Mouse (Mus musculus) CD4-positive helper T cell, adult 2 months (primary cell): ENCODE results near the gene Rprd1b.
"Not testable (repeated sequence)": the region's sequence is repeated elsewhere in the genome, so short reads cannot be mapped to it uniquely, and the experiment has no call there.

Experiments used
- DNase-seq: peaks from one replicate; pipeline ENCODE4 v3.0.0-alpha.2; 2012; ENCODE audit warnings: low read depth, missing footprints, low spot score

Rprd1b gene

DNA sequence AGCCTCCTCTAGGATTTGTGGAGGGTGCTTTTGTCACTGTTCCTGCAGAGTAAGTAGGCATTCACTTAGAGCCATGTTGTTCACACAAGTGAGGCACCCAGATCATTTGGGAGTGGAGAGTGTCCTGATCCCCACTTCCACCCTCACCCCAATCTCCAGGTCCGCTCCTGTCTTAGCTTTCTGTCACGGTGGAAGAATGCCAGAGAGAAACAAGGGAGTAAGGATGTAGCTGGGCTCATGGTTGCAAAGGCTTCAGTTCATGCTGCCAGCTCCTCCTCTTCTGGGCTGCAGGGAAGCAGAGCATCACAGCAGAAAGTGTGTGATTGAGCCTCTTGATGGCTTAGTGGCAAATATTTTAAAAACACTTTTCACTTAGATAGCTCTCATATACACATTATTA, 12.1 kb downstream of the Rprd1b start:
- DNase-seq, result no peak

DNA sequence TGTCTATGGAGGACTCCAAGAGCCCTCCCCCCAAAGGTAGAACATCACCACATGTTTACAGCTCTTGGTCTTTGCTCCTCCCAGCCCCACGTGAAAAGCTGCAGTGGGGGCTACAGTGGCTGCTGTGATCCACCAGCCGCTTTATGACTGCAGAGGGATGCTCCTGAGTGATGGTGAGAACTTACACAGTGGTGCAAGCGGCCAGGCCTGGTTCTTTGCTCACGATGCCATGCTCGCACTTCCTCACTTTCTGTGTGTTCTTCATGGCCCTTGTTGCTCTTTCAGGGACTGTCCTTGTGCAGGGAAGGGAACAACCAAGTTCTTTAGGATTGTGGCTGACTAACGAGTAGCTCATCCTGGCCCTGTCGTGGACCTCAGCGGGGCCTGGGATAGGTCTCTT, 15.2 kb downstream of the Rprd1b start:
- no peak for DNase-seq

DNA sequence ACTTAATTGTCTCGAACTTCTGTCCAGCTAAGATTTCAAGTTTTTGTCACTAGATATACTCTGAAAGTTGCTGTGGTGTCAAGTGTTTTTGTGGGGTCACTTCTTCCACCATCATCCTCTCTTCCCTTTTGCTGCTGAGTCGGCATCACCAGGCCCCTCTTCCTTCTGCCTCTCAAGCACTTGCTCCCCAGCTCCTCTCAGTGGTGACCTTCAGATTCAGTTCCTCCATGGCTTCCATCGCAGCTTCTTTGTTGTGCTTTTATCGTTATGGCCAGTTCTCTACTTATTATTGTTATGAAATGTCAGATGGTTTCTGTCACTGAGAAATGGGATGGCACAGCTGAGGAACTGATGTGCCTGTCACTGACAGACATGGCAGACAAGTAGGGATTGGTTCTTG, 17.9 kb downstream of the Rprd1b start:
- no peak for DNase-seq

DNA sequence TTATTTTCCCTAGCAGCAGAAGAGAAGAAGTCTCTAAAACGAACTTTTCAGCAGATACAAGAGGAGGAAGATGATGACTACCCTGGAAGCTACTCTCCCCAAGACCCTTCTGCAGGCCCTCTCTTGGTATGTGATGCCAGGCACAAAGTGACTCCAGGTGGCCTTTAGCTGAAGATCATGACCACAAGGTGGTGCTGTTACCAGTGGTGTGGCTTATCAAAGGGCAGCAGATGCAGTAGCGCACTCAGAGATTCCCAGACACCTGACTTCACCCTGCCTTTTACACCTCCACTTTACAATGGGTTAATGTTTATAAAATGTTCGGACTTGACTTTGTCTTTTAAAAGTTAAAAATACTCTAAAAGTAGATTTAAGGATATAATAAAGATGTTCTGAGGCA, 19.6 kb downstream of the Rprd1b start:
- DNase-seq, result peak; percentile 57

DNA sequence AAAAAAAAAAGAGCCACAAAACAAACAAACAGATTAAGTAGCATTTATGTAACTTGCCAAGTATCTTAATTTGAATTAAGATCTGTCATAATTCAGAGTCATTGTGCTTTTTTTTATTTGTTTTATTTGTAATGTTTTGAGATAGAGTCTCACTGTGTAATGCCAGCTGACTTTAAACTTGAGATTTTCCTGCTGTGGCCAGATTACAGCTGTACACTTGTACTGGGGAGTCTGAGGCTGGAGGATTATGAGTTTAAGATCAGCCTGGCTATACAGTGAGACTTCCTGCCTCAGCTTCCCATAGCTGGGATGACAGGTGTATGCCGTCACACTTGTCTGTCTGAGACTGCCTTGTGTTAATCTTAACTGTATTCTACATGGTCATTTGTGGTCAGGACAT, 20.4 kb downstream of the Rprd1b start:
- DNase-seq, result no peak

DNA sequence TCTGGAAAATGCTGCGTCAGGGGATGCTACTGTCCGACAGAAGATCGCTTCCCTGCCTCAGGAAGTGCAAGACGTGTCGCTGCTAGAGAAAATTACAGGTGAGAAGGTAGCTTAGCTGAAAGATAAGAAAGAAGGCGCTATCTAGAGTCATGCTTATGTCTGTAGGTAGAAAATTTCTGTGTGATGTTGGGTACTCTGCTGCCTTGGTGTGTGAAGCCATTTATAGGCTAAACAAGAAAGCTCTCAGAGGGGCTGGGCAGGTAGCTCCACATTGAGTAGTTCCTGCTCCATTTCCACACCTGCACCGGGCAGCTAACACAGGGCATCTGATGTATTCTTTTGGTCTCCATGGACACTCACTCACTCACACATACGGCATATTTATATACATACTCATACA, 21.8 kb downstream of the Rprd1b start:
- DNase-seq, result no peak

DNA sequence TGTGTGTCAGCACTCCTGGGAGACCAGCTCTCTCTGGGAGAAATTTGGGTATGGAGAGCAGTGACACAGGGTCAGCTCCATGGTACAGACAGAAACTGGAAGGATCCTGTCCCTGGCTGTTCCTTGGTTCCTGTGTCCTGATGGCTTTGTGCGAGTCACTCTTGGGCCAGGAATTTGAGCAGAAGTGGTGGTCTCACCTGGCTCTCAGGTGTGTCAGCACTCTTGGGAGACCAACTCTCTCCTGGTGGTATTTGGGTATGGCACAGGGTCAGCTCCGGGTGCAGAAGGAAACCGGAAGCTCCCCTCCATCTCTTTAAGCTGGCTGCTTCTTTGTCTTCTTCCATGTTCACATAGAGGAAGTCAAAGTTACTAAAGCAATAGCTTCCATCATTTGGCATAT, 26.3 kb downstream of the Rprd1b start:
- no peak for DNase-seq

DNA sequence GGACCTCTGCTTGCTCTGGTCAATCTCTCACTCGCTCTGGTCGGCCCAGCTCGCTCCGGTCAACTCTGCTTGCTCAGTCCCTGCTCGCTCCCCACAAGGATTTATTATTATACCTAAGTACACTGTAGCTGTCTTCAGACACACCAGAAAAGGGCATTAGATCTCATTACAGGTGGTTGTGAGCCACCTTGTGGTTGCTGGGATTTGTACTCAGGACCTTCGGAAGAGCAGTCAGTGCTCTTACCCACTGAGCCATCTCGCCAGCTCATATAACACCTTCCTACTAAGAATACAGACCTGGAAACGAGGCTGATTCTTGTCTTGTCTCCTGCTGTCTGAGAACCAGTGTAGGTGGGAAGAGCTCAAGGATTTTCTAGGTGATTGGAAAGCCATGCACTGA, 27.1 kb downstream of the Rprd1b start:
- not testable (repeated sequence) for DNase-seq

DNA sequence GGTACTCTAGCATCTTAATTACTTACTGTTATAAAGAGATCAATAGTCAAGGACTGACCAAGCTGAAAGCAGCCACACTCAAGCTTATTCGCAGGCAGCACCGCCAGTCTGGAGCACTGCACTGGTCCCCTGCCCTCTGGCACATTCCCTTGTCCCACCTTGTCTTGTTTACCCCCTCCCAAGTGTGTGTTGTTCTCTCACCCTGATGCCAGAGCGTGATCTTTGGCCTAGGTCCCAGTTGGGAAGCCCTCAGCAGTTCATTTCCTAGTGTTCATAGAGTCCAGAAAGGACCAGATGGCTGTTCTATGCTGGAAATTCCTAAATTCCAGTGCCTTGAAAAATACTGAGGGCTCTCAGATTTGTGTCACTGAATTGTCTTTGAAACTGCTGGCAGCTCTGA, 28.7 kb downstream of the Rprd1b start:
- DNase-seq, result no peak

DNA sequence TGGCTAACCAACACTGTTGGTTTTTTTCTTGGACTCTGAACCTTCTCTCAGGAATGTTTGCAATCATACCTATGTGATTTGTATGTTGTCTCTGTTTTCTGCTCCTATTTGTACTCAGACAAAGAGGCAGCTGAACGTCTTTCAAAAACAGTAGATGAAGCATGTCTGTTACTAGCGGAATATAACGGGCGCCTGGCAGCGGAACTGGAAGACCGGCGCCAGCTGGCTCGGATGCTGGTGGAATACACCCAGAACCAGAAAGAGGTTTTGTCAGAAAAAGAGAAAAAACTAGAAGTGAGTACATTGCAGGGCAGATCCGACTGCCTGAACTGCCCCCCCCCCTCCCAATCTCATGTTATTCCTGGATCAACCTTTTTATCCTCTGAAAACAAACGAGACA, 30.2 kb downstream of the Rprd1b start:
- no peak for DNase-seq

DNA sequence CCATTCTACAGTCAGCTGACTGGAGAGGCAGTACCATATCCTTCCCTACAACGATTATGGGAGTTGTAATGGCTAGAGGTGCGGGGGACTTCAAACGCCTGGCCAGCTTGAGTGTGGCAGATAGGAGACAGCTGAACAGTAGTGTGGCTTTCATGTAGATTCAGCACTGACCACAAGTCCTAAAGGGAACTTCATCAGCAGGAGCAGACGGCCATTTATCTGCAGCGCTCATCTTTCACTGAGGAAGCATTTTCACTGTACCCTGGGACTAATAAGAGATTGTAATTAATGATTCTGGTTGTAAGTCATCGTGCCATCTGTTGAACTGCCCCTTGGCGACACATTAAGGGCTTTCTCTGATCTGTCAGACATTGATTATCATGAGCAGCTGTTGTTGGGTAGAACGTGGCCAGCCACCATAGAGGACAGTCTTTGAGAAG, 31.4 kb downstream of the Rprd1b start:
- no peak for DNase-seq

DNA sequence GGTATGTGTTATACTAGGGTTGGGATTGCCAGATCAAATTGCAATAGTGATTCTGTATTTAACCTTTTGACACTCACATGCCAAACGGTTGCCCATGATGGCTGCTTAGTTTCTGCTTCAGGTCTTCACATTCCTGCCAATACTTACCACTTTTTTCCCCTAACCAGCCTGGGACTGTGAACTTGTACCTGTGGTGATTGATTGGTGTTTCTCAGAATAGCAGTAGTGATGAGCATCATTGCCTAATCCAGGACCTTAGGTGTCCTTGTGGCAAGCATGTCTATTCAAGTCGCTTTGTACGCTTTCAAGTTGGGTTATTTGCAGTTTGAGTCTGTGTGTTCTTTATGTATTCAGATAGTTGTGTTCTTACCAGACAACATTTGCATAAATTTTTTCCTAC, 34.7 kb downstream of the Rprd1b start:
- no peak for DNase-seq

DNA sequence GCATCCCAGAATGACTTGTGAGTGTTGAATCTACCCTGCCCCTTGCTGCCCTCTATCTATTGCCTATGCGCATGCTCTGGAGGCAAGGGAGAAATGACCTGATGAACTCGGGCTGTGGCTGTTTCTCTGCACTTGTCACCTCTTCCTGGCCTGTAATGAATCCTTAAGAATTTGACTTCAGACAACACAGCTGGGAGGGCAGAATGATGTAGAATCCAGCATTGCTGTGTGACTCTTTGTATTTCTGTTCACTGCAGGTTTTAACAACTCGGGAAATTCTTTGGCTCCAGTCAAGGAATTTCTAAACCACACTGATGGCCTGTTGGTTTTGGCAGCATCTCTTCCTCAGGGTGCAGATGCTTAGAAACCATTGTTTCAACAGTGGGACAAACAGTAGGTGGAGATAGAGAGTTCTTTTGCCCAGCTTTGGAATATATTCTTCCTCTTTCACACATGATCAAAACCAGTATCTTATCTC, 36.3 kb downstream of the Rprd1b start:
- no peak for DNase-seq

DNA sequence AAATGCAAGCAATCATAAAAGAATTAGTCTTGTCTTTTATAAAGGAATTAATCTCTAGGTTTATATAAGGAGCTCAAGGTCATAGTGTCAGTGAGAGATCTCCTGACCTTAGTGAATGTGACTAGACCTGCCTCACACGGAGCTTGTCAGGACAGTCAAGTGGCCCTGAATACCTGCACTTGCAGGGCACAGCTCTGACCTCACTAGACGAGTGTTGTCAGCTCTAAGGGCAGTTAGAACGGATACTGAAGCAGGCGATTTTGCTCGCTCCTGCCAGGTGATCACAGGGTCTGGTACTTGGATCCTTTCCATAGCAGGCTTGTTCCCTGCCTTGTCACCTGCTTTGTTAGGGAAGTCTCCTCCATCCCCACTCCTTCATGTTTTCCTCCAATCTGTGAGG, 36.8 kb downstream of the Rprd1b start:
- DNase-seq, result no peak

DNA sequence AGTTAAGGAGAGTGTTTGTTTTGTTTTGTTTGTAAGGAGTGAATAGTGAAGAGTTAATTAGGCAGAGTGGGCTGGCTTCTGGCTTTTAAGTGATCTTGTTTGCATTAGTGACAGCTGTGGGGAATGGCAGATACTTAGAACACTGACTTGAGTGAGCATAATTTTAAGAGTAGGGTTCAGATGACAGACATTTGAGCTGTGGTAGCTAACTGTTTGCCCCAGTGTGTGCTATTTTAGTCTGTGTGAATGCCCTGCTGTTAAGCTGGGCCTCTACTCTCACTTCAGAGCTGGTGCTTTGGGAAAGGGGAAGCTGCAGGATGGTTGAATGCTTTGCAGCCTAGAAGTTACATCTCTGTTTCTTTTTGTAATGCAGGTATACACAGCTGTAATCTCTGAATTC, 38.2 kb downstream of the Rprd1b start:
- no peak for DNase-seq

DNA sequence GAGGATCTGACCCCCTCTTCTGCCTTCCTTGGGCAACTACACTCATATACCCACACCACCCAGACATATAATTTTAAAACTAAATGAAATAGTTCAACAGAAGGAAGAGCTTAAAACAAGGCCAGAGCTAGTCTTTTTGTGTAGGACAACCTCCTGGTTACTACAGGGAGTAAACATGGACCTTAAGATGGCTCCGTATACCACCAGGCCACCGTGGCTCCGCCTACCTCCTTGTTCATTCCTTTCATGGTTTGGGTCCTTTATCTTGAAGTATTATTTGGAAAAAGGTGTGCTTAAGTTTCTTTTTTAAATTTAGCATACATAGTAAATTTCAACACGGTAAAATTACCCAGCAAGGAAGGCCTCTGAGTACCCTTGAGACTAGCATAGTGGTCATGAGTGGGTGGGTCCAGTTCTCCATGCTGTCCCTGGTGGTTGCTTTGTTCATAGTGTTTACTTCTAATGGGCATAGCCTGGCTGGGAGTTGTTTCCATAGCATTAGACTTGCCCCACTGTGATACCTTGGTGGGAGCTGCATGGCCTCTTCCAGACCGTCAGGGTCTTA, 39.0 kb downstream of the Rprd1b start:
- DNase-seq, result no peak

DNA sequence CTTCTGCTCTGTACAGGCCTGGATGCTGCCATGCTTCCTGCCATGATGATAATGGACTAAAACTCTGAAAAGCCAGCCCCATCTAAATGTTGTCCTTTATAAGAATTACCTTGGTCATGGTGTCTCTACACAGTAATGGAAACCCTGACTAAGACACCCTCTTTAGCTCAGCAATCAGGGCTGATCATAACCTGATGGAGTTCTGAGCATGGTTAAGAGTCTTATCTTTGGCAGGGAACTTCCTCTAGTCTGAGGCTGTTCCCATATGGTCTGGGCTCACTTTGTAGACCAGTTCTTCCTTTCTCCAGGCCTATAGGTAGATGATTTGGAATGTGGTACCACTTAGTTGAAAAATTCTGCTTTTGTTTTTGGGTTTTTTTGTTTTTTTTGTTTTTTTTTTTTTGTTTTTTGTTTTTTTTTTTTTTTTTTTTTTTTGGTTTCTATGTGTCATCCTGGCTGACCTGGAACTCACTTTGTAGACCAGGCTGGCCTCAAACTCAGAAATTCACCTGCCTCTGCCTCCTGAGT, 40.2 kb downstream of the Rprd1b start:
- DNase-seq, result no peak

DNA sequence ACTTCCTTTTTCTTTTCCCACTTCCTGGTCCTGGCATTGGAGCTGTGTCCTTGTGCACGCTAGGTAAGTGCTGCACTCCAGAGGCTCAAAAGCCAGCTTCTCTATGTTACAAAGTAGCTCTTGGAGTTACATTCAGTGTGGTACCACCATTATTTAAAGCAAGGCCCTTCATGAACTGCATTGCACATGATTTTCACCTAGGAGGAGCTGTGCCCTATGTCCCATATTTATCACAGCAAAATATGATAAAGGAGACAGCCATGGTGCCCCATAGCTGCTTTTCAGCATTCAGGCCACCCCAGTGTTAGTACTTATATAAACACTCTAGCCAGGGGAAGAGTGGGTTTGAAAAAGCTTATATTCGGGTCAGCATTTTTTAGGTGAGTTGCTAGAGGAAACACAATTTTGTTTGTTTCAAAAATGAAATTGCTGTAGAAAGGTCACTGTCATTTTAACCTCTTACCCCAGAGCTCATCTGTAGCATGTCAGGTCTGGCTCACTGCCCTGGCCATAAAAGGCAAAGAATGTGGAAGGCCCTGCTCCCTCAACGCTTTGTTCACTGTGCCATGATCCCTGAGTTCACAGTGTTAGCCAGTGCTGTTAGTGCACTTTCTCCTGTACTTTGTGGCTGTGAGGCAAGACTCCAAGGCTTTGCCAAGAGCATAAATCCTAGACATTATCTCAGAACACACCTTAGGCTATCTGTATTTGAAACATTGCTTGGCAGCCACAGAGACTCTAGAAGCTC, 42.8 kb downstream of the Rprd1b start:
- no peak for DNase-seq

DNA sequence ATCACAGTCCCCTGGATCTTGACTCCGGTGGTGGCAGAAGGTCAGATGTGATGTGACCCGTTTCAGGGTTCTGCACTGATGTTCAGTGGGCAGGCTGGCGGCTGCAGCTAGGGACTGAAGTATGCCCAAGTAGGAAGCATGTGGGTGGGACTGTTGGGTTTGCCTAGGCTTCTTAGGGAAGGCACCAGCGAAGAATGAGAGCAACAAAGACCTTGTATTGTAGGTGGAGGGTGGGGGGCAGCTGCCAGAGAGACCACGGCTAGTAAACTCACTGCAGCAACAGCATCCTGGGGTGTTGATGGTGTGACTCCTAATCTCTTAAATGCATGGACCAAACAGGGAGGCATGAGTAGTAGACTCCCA, 43.3 kb downstream of the Rprd1b start:
- no peak for DNase-seq

DNA sequence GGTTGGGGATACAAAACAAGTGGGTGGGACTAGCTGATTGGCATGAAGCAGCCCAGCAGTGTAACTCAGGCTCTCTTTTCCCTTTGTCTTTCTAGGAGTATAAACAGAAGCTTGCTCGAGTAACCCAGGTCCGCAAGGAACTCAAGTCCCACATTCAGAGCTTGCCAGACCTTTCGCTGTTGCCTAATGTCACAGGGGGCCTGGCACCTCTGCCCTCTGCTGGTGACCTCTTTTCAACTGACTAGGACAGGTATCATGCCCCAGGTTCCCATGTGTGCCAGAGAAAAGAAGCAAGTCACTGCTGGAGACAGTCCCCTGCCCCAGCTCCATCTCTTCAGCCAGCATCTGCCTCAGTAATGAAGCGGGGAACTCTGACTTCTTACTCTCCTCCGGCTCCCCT, 46.5 kb downstream of the Rprd1b start:
- no peak for DNase-seq

DNA sequence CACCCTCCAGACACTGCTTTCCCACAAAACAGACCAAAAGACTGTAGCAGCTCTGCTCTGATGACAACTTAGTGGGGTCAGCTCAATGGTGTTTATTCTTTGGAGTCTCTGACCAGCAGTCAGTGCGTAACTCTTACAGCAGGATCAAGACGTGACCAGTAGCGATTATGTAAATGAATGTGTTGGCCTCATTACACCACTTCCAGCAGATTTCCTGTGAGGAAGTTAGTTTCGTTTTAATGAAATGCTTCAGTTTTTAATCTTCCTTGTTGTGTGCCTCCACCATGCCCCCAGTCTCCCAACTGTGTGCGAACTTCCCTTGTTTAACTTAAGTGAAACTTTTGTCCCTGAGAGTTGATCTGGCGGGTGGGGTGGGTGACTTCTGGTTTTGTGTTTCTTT, 48.4 kb downstream of the Rprd1b start:
- DNase-seq, result no peak

DNA sequence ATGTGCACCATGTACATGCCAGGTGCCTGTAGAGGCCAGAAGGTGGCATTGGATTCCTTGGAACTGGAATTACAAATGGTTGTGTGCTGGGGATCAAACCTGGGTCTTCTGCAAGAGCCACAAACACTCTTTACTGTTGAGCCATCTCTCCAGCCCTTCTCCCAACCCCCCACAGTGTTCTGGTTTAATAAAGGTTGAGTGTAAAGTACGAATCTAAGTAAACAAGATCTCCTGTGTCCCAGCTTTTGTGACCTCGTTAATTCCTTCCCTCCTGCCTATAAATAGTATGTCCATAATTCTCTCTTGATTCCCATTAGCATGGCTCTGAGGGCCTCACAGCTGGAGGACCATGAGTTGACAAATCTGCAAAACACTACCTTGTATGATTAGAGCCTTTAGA, 49.7 kb downstream of the Rprd1b start:
- DNase-seq, result no peak

DNA sequence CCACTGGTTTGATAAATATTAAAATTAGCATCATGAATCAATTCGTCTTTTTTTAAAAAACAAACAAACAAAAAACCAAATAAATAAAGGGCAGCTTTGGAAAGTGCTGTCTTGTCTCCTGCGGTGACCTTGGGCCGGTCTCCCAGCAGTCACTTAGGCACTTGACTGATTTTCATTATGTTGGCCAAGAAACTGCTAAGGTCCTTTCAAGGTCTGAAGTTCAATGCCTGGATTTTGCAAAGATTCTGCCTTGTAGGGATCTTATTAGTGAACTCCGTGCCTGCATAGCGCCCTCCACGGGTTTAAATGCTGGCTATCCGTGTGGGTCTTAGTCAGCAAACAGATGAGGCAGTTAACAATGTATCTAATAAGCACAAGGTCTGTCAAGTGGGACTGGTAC, 50.7 kb downstream of the Rprd1b start:
- DNase-seq, result no peak
